Mouse (Mus musculus): ENCODE measurements at regions not wholly inside any gene's neighbourhood (a gene's known extent, or its start where the extent isn't known, plus 50 kb on each side); places are given as distances from the start of the nearest gene placed in this dataset.

DNA sequence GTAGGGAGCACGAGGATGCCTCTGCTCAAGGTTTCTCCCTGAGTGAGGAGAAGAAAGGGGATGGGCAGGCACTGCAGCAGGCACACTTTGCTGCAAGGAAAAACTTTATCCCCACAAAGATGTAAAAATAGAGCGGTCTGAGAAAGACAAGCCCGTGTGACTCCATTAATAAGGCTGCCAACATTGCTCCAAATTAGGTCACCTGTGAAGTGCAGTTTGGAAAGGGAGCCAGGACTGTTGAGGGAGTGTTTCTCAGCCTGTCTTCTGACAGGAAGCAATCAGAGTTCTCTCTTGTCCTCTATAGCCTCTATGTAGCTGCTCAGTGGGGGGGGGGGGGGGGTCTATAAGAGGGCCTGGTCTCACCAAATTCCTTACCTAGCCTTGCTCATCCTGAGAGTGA is 51.0 kb downstream of the Gm10234 start:
- 38% methylated on average over 3 of the region's 3 CpGs for WGBS
- no peak for TF ChIP-seq POLR2A (IDR thresholded peaks at IDR 0.05; ENCODE audit: borderline replicate concordance, insufficient read depth, low read length)
- no peak overlapping the region for H3K4me3 ChIP-seq (replicated peaks; ENCODE audit: insufficient read depth, low read depth, low read length)
- H3K4me1 ChIP-seq (ENCODE audit: control insufficient read depth, insufficient read depth, low read length), result no peaks in the 10 kb centered on the region
- H3K27ac ChIP-seq (ENCODE audit: insufficient read depth, low read length), result no peak overlapping the region
- H3K27me3 ChIP-seq (ENCODE audit: control insufficient read depth, insufficient read depth, low read length), result no peaks in the 10 kb centered on the region
- peak in 1 of 2 experiments; percentile 7 for DNase-seq

DNA sequence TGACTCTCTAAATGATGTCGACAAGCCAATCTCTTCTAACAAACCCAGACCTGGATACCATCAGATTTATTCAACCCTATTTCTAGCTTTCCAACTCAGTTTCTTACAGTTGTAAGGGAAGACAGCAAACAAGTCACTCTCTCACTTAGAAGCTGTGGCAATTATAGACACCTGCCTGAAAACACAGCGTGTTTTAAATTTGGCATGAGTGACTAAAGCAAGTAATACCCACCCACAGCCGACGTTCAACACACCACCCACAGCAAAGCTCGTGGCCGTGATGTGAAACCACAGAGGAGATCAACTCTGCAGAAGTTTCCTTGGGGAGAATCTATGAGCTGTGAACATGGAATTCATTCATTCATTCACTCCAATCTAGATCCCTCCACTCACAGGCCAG is 52.4 kb downstream of the Gm10234 start:
- no peak for DNase-seq
- WGBS, result 93% methylated on average over 6 of the region's 6 CpGs
- no peak for TF ChIP-seq CTCF (IDR thresholded peaks at IDR 0.05; ENCODE audit: borderline replicate concordance, insufficient read depth, low read depth, low read length)
- TF ChIP-seq POLR2A (IDR thresholded peaks at IDR 0.05; ENCODE audit: borderline replicate concordance, insufficient read depth, low read length), result no peak
- Histone ChIP-seq H3K27ac (ENCODE audit: insufficient read depth, low read length) (no peak overlapping the region), H3K27me3 (ENCODE audit: control insufficient read depth, insufficient read depth, low read length) (no peaks in the 10 kb centered on the region), H3K4me1 (ENCODE audit: control insufficient read depth, insufficient read depth, low read length) (no peaks in the 10 kb centered on the region), H3K4me3 (replicated peaks; ENCODE audit: insufficient read depth, low read depth, low read length) (no peak overlapping the region)

DNA sequence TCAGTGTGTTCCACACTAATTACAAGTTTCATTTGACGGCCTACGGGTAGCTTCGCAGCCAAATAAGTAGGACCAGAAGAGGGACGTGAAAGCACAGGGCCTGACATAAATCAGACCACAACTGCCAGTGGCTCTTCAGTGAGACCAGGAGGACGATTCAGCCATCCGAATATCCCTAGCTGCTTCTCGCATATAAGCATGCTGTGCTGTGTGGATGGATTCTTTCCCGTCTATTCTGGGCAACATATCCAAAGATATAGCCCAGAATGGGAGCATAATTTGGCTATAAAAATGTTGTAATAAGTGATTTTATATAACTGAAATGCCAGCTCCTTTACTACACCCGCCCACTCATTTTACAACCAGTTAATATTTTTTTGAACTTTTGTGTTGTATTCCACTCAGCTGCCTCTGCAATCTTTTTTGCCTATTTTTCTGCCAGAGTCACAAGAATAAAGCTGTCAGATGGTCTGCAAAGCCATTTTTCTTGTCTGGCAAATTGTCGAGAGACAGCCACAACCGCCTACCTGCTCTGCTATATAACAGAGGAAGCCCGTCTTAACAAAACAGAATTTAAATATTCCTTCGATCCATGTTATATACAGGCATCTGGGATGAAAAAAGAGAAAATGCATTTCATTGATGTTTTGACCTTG is 55.8 kb downstream of the Gm10234 start:
- Histone ChIP-seq H3K27ac (ENCODE audit: insufficient read depth, low read length) (no peak overlapping the region), H3K27me3 (ENCODE audit: control insufficient read depth, insufficient read depth, low read length) (no peaks in the 10 kb centered on the region), H3K4me1 (ENCODE audit: control insufficient read depth, insufficient read depth, low read length) (no peaks in the 10 kb centered on the region), H3K4me3 (replicated peaks; ENCODE audit: insufficient read depth, low read depth, low read length) (no peak overlapping the region)
- DNase-seq, result no peak
- no peak for TF ChIP-seq POLR2A (IDR thresholded peaks at IDR 0.05; ENCODE audit: borderline replicate concordance, insufficient read depth, low read length)
- 77% methylated on average over 13 of the region's 13 CpGs for WGBS

DNA sequence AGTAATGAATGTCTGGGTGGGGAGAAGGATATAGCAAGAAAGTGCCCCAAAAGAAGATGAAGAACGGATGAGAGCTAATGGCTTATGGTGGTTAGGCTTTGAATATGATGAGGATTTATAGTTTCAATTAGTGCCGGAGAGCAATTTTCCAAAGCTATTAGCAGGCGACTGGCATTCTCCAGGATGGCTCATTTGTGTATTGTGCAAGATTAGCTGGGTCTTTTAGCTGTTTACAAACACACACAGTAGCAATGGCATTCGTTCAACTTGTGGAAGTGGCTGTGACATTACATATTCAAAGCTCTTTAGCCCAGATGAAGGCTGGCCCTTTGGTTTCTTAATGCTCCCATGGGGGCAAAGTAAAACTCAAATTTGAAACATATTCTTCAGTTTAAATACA is 56.4 kb downstream of the Gm10234 start:
- no peak for DNase-seq
- no peak for TF ChIP-seq CTCF (IDR thresholded peaks at IDR 0.05; ENCODE audit: borderline replicate concordance, insufficient read depth, low read depth, low read length)
- TF ChIP-seq POLR2A (IDR thresholded peaks at IDR 0.05; ENCODE audit: borderline replicate concordance, insufficient read depth, low read length), result no peak
- no peaks in the 10 kb centered on the region for H3K4me1 ChIP-seq (ENCODE audit: control insufficient read depth, insufficient read depth, low read length)
- no peak overlapping the region for H3K27ac ChIP-seq (ENCODE audit: insufficient read depth, low read length)
- no peak overlapping the region for H3K4me3 ChIP-seq (replicated peaks; ENCODE audit: insufficient read depth, low read depth, low read length)
- WGBS, result 87% methylated on average over 4 of the region's 4 CpGs
- no peaks in the 10 kb centered on the region for H3K27me3 ChIP-seq (ENCODE audit: control insufficient read depth, insufficient read depth, low read length)

Measured in cerebellum, adult 2 months (tissue).